Mouse (Mus musculus): ENCODE results near the gene Fhl3.

Gene Fhl3

DNA sequence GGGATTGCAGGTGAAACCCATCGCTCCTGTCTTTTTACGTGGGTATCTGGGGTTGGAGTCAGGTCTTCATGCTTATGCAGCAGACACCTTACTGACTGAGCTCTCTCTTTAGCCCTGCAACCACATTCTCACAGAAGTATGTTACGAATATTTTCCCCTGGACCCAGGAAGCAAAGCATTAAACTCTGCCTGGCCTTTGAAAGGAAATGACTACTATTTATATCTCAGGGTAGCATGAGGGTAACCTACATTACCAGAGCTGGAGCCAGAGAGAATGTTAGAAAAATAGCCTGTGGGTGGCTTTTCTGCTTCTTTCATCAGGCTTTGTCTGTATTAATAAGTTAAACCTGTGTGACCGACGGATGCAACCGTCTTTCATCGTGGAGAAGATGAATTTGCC is 55.0 kb downstream of the Fhl3 start:
- peak in 1 of 2 experiments; percentile 20 for DNase-seq (ENCODE audit: low spot score in 2 of 2)

All from natural killer cell, adult 2 months (primary cell).